Mouse (Mus musculus) embryonic stem cell, embryonic (primary cell): ENCODE measurements around the gene Scand1.

Source experiments
- CTCF ChIA-PET, 4 experiments: fragments of 300-600 bp in 2 of 4; fragments of 350-600 bp in 2 of 4; sonication (Branson Sonifier 250); formaldehyde crosslinking; loops; one replicate each; lab custom pipeline; 2022; ENCODE audit warnings: inconsistent platforms in 2 of 4; lab: Charles Lee
- POLR2A ChIA-PET, 4 experiments: fragments of 300-600 bp in 2 of 4; fragments of 350-600 bp in 2 of 4; sonication (Branson Sonifier 250); formaldehyde crosslinking; loops; one replicate each; lab custom pipeline; 2022; ENCODE audit warnings: antibody characterized with exemption in 4 of 4, inconsistent platforms in 1 of 4; lab: Charles Lee

Scand1 gene

GRCm38 (mm10) chr2:156314811-156315210 is 2.3 kb upstream of the Scand1 start:
- POLR2A ChIA-PET, result interaction anchor here in 1 of 4 experiments (0.6 kb wide), 2 partner anchors 26 to 333 kb away, joined by 3 read pairs; no protein-coding TSS in a partner anchor
- CTCF ChIA-PET, result interaction anchor here in 3 of 4 experiments (0.7 to 1.6 kb wide), 3 partner anchors 9 to 10 kb away, joined by 4 to 7 read pairs (median 5); no protein-coding TSS in a partner anchor

GRCm38 (mm10) chr2:156313153-156313552 is 649 bp upstream of the Scand1 start:
- CTCF ChIA-PET, result interaction anchor here in 3 of 4 experiments (0.6 to 1.8 kb wide), 7 partner anchors 8 to 108 kb away, joined by 3 to 6 read pairs (median 4); partner anchors contain the start of gene Epb41l1 (in 1 of the 3)
- POLR2A ChIA-PET, result interaction anchor here in 2 of 4 experiments (0.6 to 2.4 kb wide), 24 partner anchors 9 to 1121 kb away, joined by 3 to 15 read pairs (median 4); partner anchors contain the start of genes Rbm39 (in 2 of the 2), Cep250 (in 1 of the 2), Nfs1 (in 1 of the 2) and Phf20 (in 1 of the 2)

GRCm38 (mm10) chr2:156311841-156312291 is 638 bp downstream of the Scand1 start:
- ChIA-PET POLR2A (interaction anchor here in 3 of 4 experiments (0.6 to 2.4 kb wide), 51 partner anchors 8 to 1062 kb away, joined by 3 to 15 read pairs (median 4); partner anchors contain the start of genes Phf20 (in 2 of the 3), Rbm39 (in 2 of the 3), Cep250 (in 1 of the 3) and Epb41l1 (in 1 of the 3)), CTCF (interaction anchor here in 3 of 4 experiments (0.6 to 1.8 kb wide), 17 partner anchors 8 to 620 kb away, joined by 3 to 6 read pairs (median 4); partner anchors contain the start of genes Romo1 (in 1 of the 3) and Trpc4ap (in 1 of the 3))

- POLR2A ChIA-PET, result interaction anchor here in 3 of 4 experiments (0.8 to 2.4 kb wide), 34 partner anchors 8 to 355 kb away, joined by 3 to 15 read pairs (median 4); partner anchors contain the start of genes Rbm39 (in 2 of the 3), Cep250 (in 1 of the 3), Epb41l1 (in 1 of the 3) and Phf20 (in 1 of the 3)
These were observed 1.1 kb downstream of the Scand1 start for GRCm38 (mm10) chr2:156311441-156311840.

GRCm38 (mm10) chr2:156310945-156311344 is 1.6 kb downstream of the Scand1 start:
- CTCF ChIA-PET, result interaction anchor here in 1 of 4 experiments (1.2 to 1.7 kb wide), 2 partner anchors 34 to 42 kb away, joined by 3 to 5 read pairs; no protein-coding TSS in a partner anchor
- POLR2A ChIA-PET, result interaction anchor here in 2 of 4 experiments (1.2 to 2.4 kb wide), 10 partner anchors 9 to 135 kb away, joined by 3 to 15 read pairs (median 6); partner anchors contain the start of gene Rbm39 (in 2 of the 2)

More at GRCm38 (mm10) chr2:156311441-156311840, 1.1 kb downstream of the Scand1 start:
- CTCF ChIA-PET, result interaction anchor here in 3 of 4 experiments (0.6 to 1.8 kb wide), 10 partner anchors 8 to 204 kb away, joined by 3 to 6 read pairs (median 4); partner anchors contain the start of gene Romo1 (in 1 of the 3)

GRCm38 (mm10) chr2:156310455-156310854 is 2.0 kb downstream of the Scand1 start:
- POLR2A ChIA-PET, result interaction anchor here in 1 of 4 experiments (0.6 kb wide), 1 partner anchor 98 kb away, joined by 4 read pairs; no protein-coding TSS in a partner anchor
- CTCF ChIA-PET, result no interaction called here

- ChIA-PET CTCF (no interaction called here), POLR2A (interaction anchor here in 1 of 4 experiments (0.6 kb wide), 1 partner anchor 98 kb away, joined by 4 read pairs; no protein-coding TSS in a partner anchor)
These were observed 2.6 kb downstream of the Scand1 start for GRCm38 (mm10) chr2:156309948-156310347.

- POLR2A ChIA-PET, result interaction anchor here in 3 of 4 experiments (0.6 to 1.4 kb wide), 5 partner anchors 9 to 509 kb away, joined by 3 to 5 read pairs (median 4); no protein-coding TSS in a partner anchor
- CTCF ChIA-PET, result interaction anchor here (0.6 to 2.9 kb wide), 8 partner anchors 9 to 328 kb away, joined by 3 to 10 read pairs (median 4); no protein-coding TSS in a partner anchor
These were observed 5.2 kb downstream of the Scand1 start for GRCm38 (mm10) chr2:156307261-156307660.

- ChIA-PET CTCF (interaction anchor here (0.6 to 2.9 kb wide), 40 partner anchors 8 to 501 kb away, joined by 3 to 10 read pairs (median 3); no protein-coding TSS in a partner anchor), POLR2A (interaction anchor here in 2 of 4 experiments (0.7 to 3.5 kb wide), 14 partner anchors 11 to 194 kb away, joined by 3 to 17 read pairs (median 3); partner anchors contain the start of genes Cpne1 (in 1 of the 2), Rbm12 (in 1 of the 2) and Rbm39 (in 1 of the 2))
These were observed 6.7 kb downstream of the Scand1 start for GRCm38 (mm10) chr2:156305818-156306217.

- ChIA-PET CTCF (interaction anchor here in 2 of 4 experiments (0.6 to 2.9 kb wide), 7 partner anchors 8 to 90 kb away, joined by 3 to 10 read pairs (median 3); partner anchors contain the start of genes Cnbd2 (in 1 of the 2) and Scand1 (in 1 of the 2)), POLR2A (interaction anchor here in 2 of 4 experiments (0.5 to 3.5 kb wide), 10 partner anchors 8 to 229 kb away, joined by 3 to 17 read pairs (median 5); partner anchors contain the start of genes Cnbd2 (in 2 of the 2) and Scand1 (in 2 of the 2))
These were observed 8.2 kb downstream of the Scand1 start for GRCm38 (mm10) chr2:156304351-156304750.

GRCm38 (mm10) chr2:156302063-156302462 is 10.4 kb downstream of the Scand1 start:
- POLR2A ChIA-PET, result interaction anchor here in 2 of 4 experiments (1.0 to 1.3 kb wide), 2 partner anchors 29 to 122 kb away, joined by 3 to 4 read pairs; partner anchors contain the start of gene Rbm39 (in 1 of the 2)
- CTCF ChIA-PET, result no interaction called here

GRCm38 (mm10) chr2:156298458-156298857 is 14.0 kb downstream of the Scand1 start:
- CTCF ChIA-PET, result interaction anchor here in 2 of 4 experiments (0.6 to 1.1 kb wide), 4 partner anchors 7 to 81 kb away, joined by 3 to 5 read pairs (median 4); partner anchors contain the start of genes Cnbd2 (in 1 of the 2) and Scand1 (in 1 of the 2)
- POLR2A ChIA-PET, result interaction anchor here (0.6 to 2.4 kb wide), 8 partner anchors 9 to 119 kb away, joined by 3 to 10 read pairs (median 4); partner anchors contain the start of genes Cnbd2 (in 2 of the 4), Rbm39 (in 1 of the 4) and Scand1 (in 1 of the 4)

GRCm38 (mm10) chr2:156297653-156298052 is 14.9 kb downstream of the Scand1 start:
- CTCF ChIA-PET, result interaction anchor here in 1 of 4 experiments (1.0 to 1.1 kb wide), 3 partner anchors 9 to 80 kb away, joined by 3 to 5 read pairs (median 4); partner anchors contain the start of genes Cnbd2 and Scand1
- POLR2A ChIA-PET, result interaction anchor here (0.6 to 2.4 kb wide), 7 partner anchors 9 to 462 kb away, joined by 3 to 10 read pairs (median 5); partner anchors contain the start of genes Cnbd2 (in 2 of the 4), Rbm39 (in 1 of the 4) and Scand1 (in 1 of the 4)

GRCm38 (mm10) chr2:156296190-156296589 is 16.3 kb downstream of the Scand1 start:
- CTCF ChIA-PET, result interaction anchor here in 1 of 4 experiments (0.6 to 1.3 kb wide), 2 partner anchors 8 to 10 kb away, joined by 3 to 5 read pairs; no protein-coding TSS in a partner anchor
- POLR2A ChIA-PET, result interaction anchor here in 2 of 4 experiments (1.1 to 3.7 kb wide), 3 partner anchors 9 to 26 kb away, joined by 3 to 17 read pairs (median 3); no protein-coding TSS in a partner anchor

GRCm38 (mm10) chr2:156295601-156296063 is 16.9 kb downstream of the Scand1 start:
- ChIA-PET CTCF (interaction anchor here in 1 of 4 experiments (1.3 kb wide), 1 partner anchor 10 kb away, joined by 5 read pairs; no protein-coding TSS in a partner anchor), POLR2A (interaction anchor here in 1 of 4 experiments (1.4 to 3.7 kb wide), 2 partner anchors 9 kb away, joined by 3 to 17 read pairs; no protein-coding TSS in a partner anchor)

- ChIA-PET CTCF (interaction anchor here in 2 of 4 experiments (0.6 to 2.0 kb wide), 2 partner anchors 14 to 33 kb away, joined by 4 to 9 read pairs; no protein-coding TSS in a partner anchor), POLR2A (interaction anchor here in 1 of 4 experiments (0.7 to 1.1 kb wide), 2 partner anchors 13 to 224 kb away, joined by 3 read pairs; no protein-coding TSS in a partner anchor)
These were observed 20.5 kb downstream of the Scand1 start for GRCm38 (mm10) chr2:156291998-156292397.
